Mouse (Mus musculus) C2C12 (cell line): Measurements from ENCODE around the gene Gtf3c5.

Source experiments
- CTCF ChIP-seq: IDR thresholded peaks from one replicate; pipeline ENCODE4 v1.5.1; 2011; ENCODE audit not compliant: control insufficient read depth, insufficient read depth, insufficient read length
- FOSL1 ChIP-seq: IDR thresholded peaks from one replicate; pipeline ENCODE4 v1.8.0; 2011; ENCODE audit warnings: mild to moderate bottlenecking, low read length; ENCODE audit not compliant: poor library complexity, insufficient read depth, severe bottlenecking
- MAX ChIP-seq: IDR thresholded peaks from one replicate; pipeline ENCODE4 v1.6.1; 2011; ENCODE audit warnings: mild to moderate bottlenecking, control low read depth

DNA sequence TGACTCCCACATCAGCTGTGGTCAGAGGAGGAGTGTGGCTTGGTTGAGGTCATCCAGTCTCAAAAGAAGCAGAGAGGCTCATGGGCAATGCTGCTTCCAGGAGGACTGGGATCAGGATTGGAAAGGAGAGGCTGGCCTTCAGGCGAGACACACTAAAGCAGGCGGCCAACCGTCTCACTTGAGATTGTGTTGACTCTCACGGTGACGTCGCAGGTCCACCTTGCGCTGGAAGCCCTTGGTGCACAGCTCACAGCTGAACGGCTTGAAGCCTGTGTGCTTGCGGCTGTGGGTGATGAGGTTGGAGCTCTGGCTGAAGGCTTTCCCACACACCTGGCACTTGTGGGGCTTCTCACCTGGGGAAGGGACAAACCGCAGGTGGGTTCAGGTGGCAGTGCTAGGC lies 26.3 kb upstream of the Gtf3c5 start:
- no peak for TF ChIP-seq CTCF
- no peak for TF ChIP-seq FOSL1
- no peak for TF ChIP-seq MAX
